Mouse (Mus musculus): ENCODE measurements around the gene Tex33. TPM values are rescaled to one million over a fixed set of nuclear protein-coding genes. Genes with fewer than 3 reads are reported as not detected.

The Tex33 gene
- polyA plus RNA-seq, 1 experiment from 2014 or later: not detected

GRCm38 (mm10) chr15:78429871-78430622 lies 34.3 kb upstream of the Tex33 start:
- Histone ChIP-seq H3K4me3 (peak overlapping the region; percentile 88; the same call in 1 of the 2 replicates), H3K27ac (replicated peaks) (peak overlapping the region; percentile 93), H3K27me3 (ENCODE audit: low read depth, poor library complexity, severe bottlenecking) (0 out of 2 replicates have a peak, but pooled peaks cover under 1% of the 10 kb centered on the region), H3K9me3 (replicated peaks) (no peaks in the 10 kb centered on the region), H3K36me3 (peaks cover 48% of the 10 kb centered on the region), H3K4me1 (peaks cover 62% of the 10 kb centered on the region)
- 85% methylated on average over 13 of the region's 13 CpGs for WGBS
- no peak for DNase-seq (ENCODE audit: low spot score)

- Histone ChIP-seq H3K27ac (replicated peaks) (peak overlapping the region; percentile 93), H3K4me1 (peaks cover 59% of the 10 kb centered on the region), H3K36me3 (peaks cover 40% of the 10 kb centered on the region), H3K4me3 (peak overlapping the region; percentile 88), H3K27me3 (ENCODE audit: low read depth, poor library complexity, severe bottlenecking) (peaks cover 6% of the 10 kb centered on the region; the same call in 1 of the 2 replicates), H3K9me3 (replicated peaks) (no peaks in the 10 kb centered on the region)
- DNase-seq (ENCODE audit: low spot score): no peak
- WGBS: 0% methylated on average over 3 of the region's 3 CpGs
These were observed 33.4 kb upstream of the Tex33 start for GRCm38 (mm10) chr15:78429139-78429459.

GRCm38 (mm10) chr15:78428391-78429138 lies 32.9 kb upstream of the Tex33 start, which contains the start of gene Kctd17:
Kctd17 (plus strand) TSS chr15:78428564.
- 1% methylated on average over 52 of the region's 52 CpGs for WGBS

GRCm38 (mm10) chr15:78425230-78425629 lies 29.5 kb upstream of the Tex33 start:
- WGBS: 72% methylated on average over 4 of the region's 4 CpGs
- H3K4me1 ChIP-seq: peaks cover 37% of the 10 kb centered on the region
- H3K9me3 ChIP-seq (replicated peaks): no peaks in the 10 kb centered on the region
- no peak for DNase-seq (ENCODE audit: low spot score)
- H3K36me3 ChIP-seq: peaks cover 2% of the 10 kb centered on the region
- H3K27ac ChIP-seq (replicated peaks): no peak overlapping the region
- H3K27me3 ChIP-seq (ENCODE audit: low read depth, poor library complexity, severe bottlenecking): peaks cover 28% of the 10 kb centered on the region
- no peak overlapping the region for H3K4me3 ChIP-seq

More at GRCm38 (mm10) chr15:78428391-78429138, 32.9 kb upstream of the Tex33 start, which contains the start of gene Kctd17:
- Histone ChIP-seq H3K4me1 (peaks cover 54% of the 10 kb centered on the region), H3K4me3 (peak within 1 kb of the TSS; percentile 88), H3K27me3 (ENCODE audit: low read depth, poor library complexity, severe bottlenecking) (peaks cover 11% of the 10 kb centered on the region), H3K36me3 (peaks cover 35% of the 10 kb centered on the region), H3K9me3 (replicated peaks) (no peaks in the 10 kb centered on the region), H3K27ac (replicated peaks) (peak within 1 kb of the TSS; percentile 93)
- DNase-seq (ENCODE audit: low spot score): peak; percentile 86

- Histone ChIP-seq H3K4me1 (peaks cover 30% of the 10 kb centered on the region), H3K4me3 (no peak overlapping the region), H3K36me3 (no peaks in the 10 kb centered on the region), H3K27ac (replicated peaks) (no peak overlapping the region), H3K27me3 (ENCODE audit: low read depth, poor library complexity, severe bottlenecking) (peaks cover 28% of the 10 kb centered on the region), H3K9me3 (replicated peaks) (no peaks in the 10 kb centered on the region)
- WGBS: 30% methylated on average over 11 of the region's 11 CpGs
- no peak for DNase-seq (ENCODE audit: low spot score)
These were observed 28.8 kb upstream of the Tex33 start for GRCm38 (mm10) chr15:78424507-78424906.

- H3K27ac ChIP-seq (replicated peaks): no peak overlapping the region; the same call in 1 of the 2 replicates
- no peaks in the 10 kb centered on the region for H3K36me3 ChIP-seq
- no peaks in the 10 kb centered on the region for H3K9me3 ChIP-seq (replicated peaks)
- H3K4me1 ChIP-seq: peaks cover 17% of the 10 kb centered on the region
- WGBS: 17% methylated on average over 16 of the region's 16 CpGs
- H3K27me3 ChIP-seq (ENCODE audit: low read depth, poor library complexity, severe bottlenecking): peaks cover 28% of the 10 kb centered on the region
- H3K4me3 ChIP-seq: no peak overlapping the region
- peak; percentile 83 for DNase-seq (ENCODE audit: low spot score)
These were observed 26.6 kb upstream of the Tex33 start for GRCm38 (mm10) chr15:78422046-78422956.

- Histone ChIP-seq H3K4me1 (peaks cover 27% of the 10 kb centered on the region), H3K27me3 (ENCODE audit: low read depth, poor library complexity, severe bottlenecking) (peaks cover 28% of the 10 kb centered on the region), H3K36me3 (no peaks in the 10 kb centered on the region), H3K4me3 (no peak overlapping the region), H3K27ac (replicated peaks) (no peak overlapping the region), H3K9me3 (replicated peaks) (no peaks in the 10 kb centered on the region)
- 89% methylated on average over 13 of the region's 13 CpGs for WGBS
- DNase-seq (ENCODE audit: low spot score): no peak
These were observed 24.7 kb upstream of the Tex33 start for GRCm38 (mm10) chr15:78420395-78420794.

GRCm38 (mm10) chr15:78416937-78417336 lies 21.2 kb upstream of the Tex33 start:
- Histone ChIP-seq H3K27me3 (ENCODE audit: low read depth, poor library complexity, severe bottlenecking) (peaks cover 14% of the 10 kb centered on the region), H3K4me1 (peaks cover 24% of the 10 kb centered on the region), H3K9me3 (replicated peaks) (no peaks in the 10 kb centered on the region), H3K27ac (replicated peaks) (peak overlapping the region; percentile 35), H3K36me3 (peaks cover 5% of the 10 kb centered on the region; the same call in 1 of the 2 replicates), H3K4me3 (no peak overlapping the region)
- DNase-seq (ENCODE audit: low spot score): no peak
- whole genome bisulfite sequencing: 7% methylated on average over 4 of the region's 4 CpGs

GRCm38 (mm10) chr15:78414157-78414556 lies 18.4 kb upstream of the Tex33 start:
- WGBS: 89% methylated on average over 8 of the region's 8 CpGs
- Histone ChIP-seq H3K9me3 (replicated peaks) (no peaks in the 10 kb centered on the region), H3K4me1 (peaks cover 41% of the 10 kb centered on the region), H3K36me3 (peaks cover 8% of the 10 kb centered on the region; the same call in 1 of the 2 replicates), H3K4me3 (no peak overlapping the region), H3K27me3 (ENCODE audit: low read depth, poor library complexity, severe bottlenecking) (peaks cover 37% of the 10 kb centered on the region), H3K27ac (replicated peaks) (no peak overlapping the region)
- no peak for DNase-seq (ENCODE audit: low spot score)

- Histone ChIP-seq H3K9me3 (replicated peaks) (no peaks in the 10 kb centered on the region), H3K27ac (replicated peaks) (peak overlapping the region; percentile 50), H3K36me3 (peaks cover 8% of the 10 kb centered on the region; the same call in 1 of the 2 replicates), H3K4me3 (no peak overlapping the region), H3K4me1 (peaks cover 44% of the 10 kb centered on the region), H3K27me3 (ENCODE audit: low read depth, poor library complexity, severe bottlenecking) (peaks cover 42% of the 10 kb centered on the region)
- DNase-seq (ENCODE audit: low spot score): no peak
- WGBS: 63% methylated on average over 1 of the region's 1 CpGs
These were observed 18.0 kb upstream of the Tex33 start for GRCm38 (mm10) chr15:78413719-78414117.

- Histone ChIP-seq H3K9me3 (replicated peaks) (no peaks in the 10 kb centered on the region), H3K4me3 (no peak overlapping the region), H3K36me3 (peaks cover 8% of the 10 kb centered on the region; the same call in 1 of the 2 replicates), H3K4me1 (peaks cover 49% of the 10 kb centered on the region), H3K27ac (replicated peaks) (peak overlapping the region; percentile 53), H3K27me3 (ENCODE audit: low read depth, poor library complexity, severe bottlenecking) (peaks cover 47% of the 10 kb centered on the region)
- no peak for DNase-seq (ENCODE audit: low spot score)
- 92% methylated on average over 14 of the region's 14 CpGs for WGBS
These were observed 17.5 kb upstream of the Tex33 start for GRCm38 (mm10) chr15:78413083-78413718.
